Mouse (Mus musculus): ENCODE results near the gene Ces2h. TPM values are rescaled to one million over a fixed set of nuclear protein-coding genes. Genes with fewer than 3 reads are reported as not detected.

Gene Ces2h
- not detected in 2 replicates for polyA plus RNA-seq (2012; ENCODE audit: insufficient read depth, insufficient read length, missing spikeins)

GRCm38 (mm10) chr8:105000586-105000985 is at the start of gene Ces2h:
Ces2h (plus strand) TSS chr8:105000853.
- Histone ChIP-seq H3K27ac (ENCODE audit: insufficient read depth, low read depth, low read length) (no peak within 1 kb of the TSS), H3K4me1 (ENCODE audit: control insufficient read depth, insufficient read depth, low read length) (no peaks in the 10 kb centered on the region), H3K4me3 (ENCODE audit: insufficient read depth, low read length) (no peak within 1 kb of the TSS)
- no peak for TF ChIP-seq CTCF (IDR thresholded peaks at IDR 0.05; ENCODE audit: low read depth, low read length)
- no peak for TF ChIP-seq POLR2A (IDR thresholded peaks at IDR 0.05; ENCODE audit: borderline replicate concordance, low read depth, low read length)

GRCm38 (mm10) chr8:104961537-104961961 is 39.1 kb upstream of the Ces2h start, which contains the start of gene Ces2g:
Ces2g (plus strand) TSS chr8:104961718.
- Histone ChIP-seq H3K27ac (ENCODE audit: insufficient read depth, low read depth, low read length) (no peak within 1 kb of the TSS), H3K4me1 (ENCODE audit: control insufficient read depth, insufficient read depth, low read length) (no peaks in the 10 kb centered on the region), H3K4me3 (ENCODE audit: insufficient read depth, low read length) (no peak within 1 kb of the TSS)
- no peak for TF ChIP-seq CTCF (IDR thresholded peaks at IDR 0.05; ENCODE audit: low read depth, low read length)
- TF ChIP-seq POLR2A (IDR thresholded peaks at IDR 0.05; ENCODE audit: borderline replicate concordance, low read depth, low read length), result no peak

- TF ChIP-seq CTCF (IDR thresholded peaks at IDR 0.05; ENCODE audit: low read depth, low read length) (no peak), POLR2A (IDR thresholded peaks at IDR 0.05; ENCODE audit: borderline replicate concordance, low read depth, low read length) (no peak)
- Histone ChIP-seq H3K4me1 (ENCODE audit: control insufficient read depth, insufficient read depth, low read length) (no peaks in the 10 kb centered on the region), H3K27ac (ENCODE audit: insufficient read depth, low read depth, low read length) (no peak overlapping the region), H3K4me3 (ENCODE audit: insufficient read depth, low read length) (no peak overlapping the region)
Measured at GRCm38 (mm10) chr8:104962229-104962901, 38.3 kb upstream of the Ces2h start.

- Histone ChIP-seq H3K27ac (ENCODE audit: insufficient read depth, low read depth, low read length) (no peak overlapping the region), H3K4me3 (ENCODE audit: insufficient read depth, low read length) (no peak overlapping the region), H3K4me1 (ENCODE audit: control insufficient read depth, insufficient read depth, low read length) (no peaks in the 10 kb centered on the region)
- TF ChIP-seq POLR2A (IDR thresholded peaks at IDR 0.05; ENCODE audit: borderline replicate concordance, low read depth, low read length) (no peak), CTCF (IDR thresholded peaks at IDR 0.05; ENCODE audit: low read depth, low read length) (no peak)
Measured at GRCm38 (mm10) chr8:104963375-104963894, 37.2 kb upstream of the Ces2h start.

GRCm38 (mm10) chr8:104984126-104984525 is 16.5 kb upstream of the Ces2h start:
- H3K27ac ChIP-seq (ENCODE audit: insufficient read depth, low read depth, low read length), result no peak overlapping the region
- no peak overlapping the region for H3K4me3 ChIP-seq (ENCODE audit: insufficient read depth, low read length)
- TF ChIP-seq POLR2A (IDR thresholded peaks at IDR 0.05; ENCODE audit: borderline replicate concordance, low read depth, low read length), result no peak
- no peak for TF ChIP-seq CTCF (IDR thresholded peaks at IDR 0.05; ENCODE audit: low read depth, low read length)
- H3K4me1 ChIP-seq (ENCODE audit: control insufficient read depth, insufficient read depth, low read length), result no peaks in the 10 kb centered on the region

- TF ChIP-seq POLR2A (IDR thresholded peaks at IDR 0.05; ENCODE audit: borderline replicate concordance, low read depth, low read length) (no peak), CTCF (IDR thresholded peaks at IDR 0.05; ENCODE audit: low read depth, low read length) (no peak)
- H3K4me1 ChIP-seq (ENCODE audit: control insufficient read depth, insufficient read depth, low read length), result no peaks in the 10 kb centered on the region
- no peak overlapping the region for H3K4me3 ChIP-seq (ENCODE audit: insufficient read depth, low read length)
- H3K27ac ChIP-seq (ENCODE audit: insufficient read depth, low read depth, low read length), result no peak overlapping the region
Measured at GRCm38 (mm10) chr8:104984942-104985341, 15.7 kb upstream of the Ces2h start.

- H3K4me1 ChIP-seq (ENCODE audit: control insufficient read depth, insufficient read depth, low read length), result no peaks in the 10 kb centered on the region
- no peak for TF ChIP-seq CTCF (IDR thresholded peaks at IDR 0.05; ENCODE audit: low read depth, low read length)
- no peak for TF ChIP-seq POLR2A (IDR thresholded peaks at IDR 0.05; ENCODE audit: borderline replicate concordance, low read depth, low read length)
- H3K4me3 ChIP-seq (ENCODE audit: insufficient read depth, low read length), result no peak overlapping the region
- H3K27ac ChIP-seq (ENCODE audit: insufficient read depth, low read depth, low read length), result no peak overlapping the region
Measured at GRCm38 (mm10) chr8:104998191-104998590, 2.5 kb upstream of the Ces2h start.

- Histone ChIP-seq H3K4me1 (ENCODE audit: control insufficient read depth, insufficient read depth, low read length) (no peaks in the 10 kb centered on the region), H3K4me3 (ENCODE audit: insufficient read depth, low read length) (no peak overlapping the region), H3K27ac (ENCODE audit: insufficient read depth, low read depth, low read length) (no peak overlapping the region)
- TF ChIP-seq CTCF (IDR thresholded peaks at IDR 0.05; ENCODE audit: low read depth, low read length) (no peak), POLR2A (IDR thresholded peaks at IDR 0.05; ENCODE audit: borderline replicate concordance, low read depth, low read length) (no peak)
Measured at GRCm38 (mm10) chr8:104999183-104999582, 1.5 kb upstream of the Ces2h start.

GRCm38 (mm10) chr8:105010000-105010399 is 9.3 kb downstream of the Ces2h start:
- no peak overlapping the region for H3K27ac ChIP-seq (ENCODE audit: insufficient read depth, low read depth, low read length)
- TF ChIP-seq POLR2A (IDR thresholded peaks at IDR 0.05; ENCODE audit: borderline replicate concordance, low read depth, low read length) (no peak), CTCF (IDR thresholded peaks at IDR 0.05; ENCODE audit: low read depth, low read length) (no peak)
- H3K4me3 ChIP-seq (ENCODE audit: insufficient read depth, low read length), result no peak overlapping the region
- H3K4me1 ChIP-seq (ENCODE audit: control insufficient read depth, insufficient read depth, low read length), result no peaks in the 10 kb centered on the region

- Histone ChIP-seq H3K4me3 (ENCODE audit: insufficient read depth, low read length) (no peak overlapping the region), H3K27ac (ENCODE audit: insufficient read depth, low read depth, low read length) (no peak overlapping the region)
- TF ChIP-seq POLR2A (IDR thresholded peaks at IDR 0.05; ENCODE audit: borderline replicate concordance, low read depth, low read length) (no peak), CTCF (IDR thresholded peaks at IDR 0.05; ENCODE audit: low read depth, low read length) (no peak)
Measured at GRCm38 (mm10) chr8:105011136-105011535, 10.5 kb downstream of the Ces2h start.

More at GRCm38 (mm10) chr8:105011136-105011535, 10.5 kb downstream of the Ces2h start:
- no peaks in the 10 kb centered on the region for H3K4me1 ChIP-seq (ENCODE audit: control insufficient read depth, insufficient read depth, low read length)
